Mouse (Mus musculus) adrenal gland, postnatal 25 days (tissue): ENCODE results near the gene Dvl1. TPM values are rescaled to one million over a fixed set of nuclear protein-coding genes. Genes with fewer than 3 reads are reported as not detected.

Source experiments
- DNase-seq: peaks from one replicate; pipeline ENCODE4 v3.0.0; 2021; ENCODE audit warnings: mixed read lengths
- total RNA-seq: library from RNA; stranded (reverse); gene quantifications from 2 replicates; pipeline ENCODE4 v1.2.3, GENCODE M21; 2021

Dvl1 gene
- total RNA-seq, 1 experiment from 2014 or later: 63.2 TPM

- DNase-seq: no peak
These were observed 6.9 kb upstream of the Dvl1 start for GRCm38 (mm10) chr4:155840076-155841002.

GRCm38 (mm10) chr4:155841003-155841454, 6.2 kb upstream of the Dvl1 start:
- peak; percentile 66 for DNase-seq

GRCm38 (mm10) chr4:155841651-155842270, 5.4 kb upstream of the Dvl1 start:
- no peak for DNase-seq

- DNase-seq: no peak
These were observed 4.0 kb upstream of the Dvl1 start for GRCm38 (mm10) chr4:155843231-155843630.

- peak; percentile 41 for DNase-seq
These were observed 570 bp downstream of the Dvl1 start for GRCm38 (mm10) chr4:155847591-155848352.

GRCm38 (mm10) chr4:155848434-155849095, 1.4 kb downstream of the Dvl1 start:
- DNase-seq: no peak

GRCm38 (mm10) chr4:155849391-155849790, 2.2 kb downstream of the Dvl1 start:
- DNase-seq: no peak

GRCm38 (mm10) chr4:155849792-155850451, 2.7 kb downstream of the Dvl1 start:
- no peak for DNase-seq

- DNase-seq: no peak
These were observed 4.2 kb downstream of the Dvl1 start for GRCm38 (mm10) chr4:155851368-155851767.

- DNase-seq: no peak
These were observed 4.8 kb downstream of the Dvl1 start for GRCm38 (mm10) chr4:155851951-155852411.

GRCm38 (mm10) chr4:155853421-155853820, 6.2 kb downstream of the Dvl1 start:
- DNase-seq: no peak

GRCm38 (mm10) chr4:155854991-155855390, 7.8 kb downstream of the Dvl1 start:
- DNase-seq: no peak

- DNase-seq: no peak
These were observed 8.9 kb downstream of the Dvl1 start for GRCm38 (mm10) chr4:155856071-155856470.

GRCm38 (mm10) chr4:155856881-155857280, 9.7 kb downstream of the Dvl1 start:
- DNase-seq: no peak

- DNase-seq: peak; percentile 58
These were observed 12.1 kb downstream of the Dvl1 start for GRCm38 (mm10) chr4:155859318-155859717.

GRCm38 (mm10) chr4:155861787-155862186, 14.6 kb downstream of the Dvl1 start:
- DNase-seq: no peak

GRCm38 (mm10) chr4:155863001-155863400, 15.8 kb downstream of the Dvl1 start, which contains the start of gene Tas1r3:
Gene Tas1r3, minus strand, starts transcription at chr4:155863362.
- no peak for DNase-seq

GRCm38 (mm10) chr4:155868614-155869298, 21.6 kb downstream of the Dvl1 start:
- DNase-seq: no peak

GRCm38 (mm10) chr4:155869317-155870033, 22.3 kb downstream of the Dvl1 start, which contains the start of the genes Cptp and Ints11:
Gene Cptp, minus strand, starts transcription at chr4:155869440.
Gene Ints11, plus strand, starts transcription at chr4:155869546.
- DNase-seq: peak; percentile 98

- no peak for DNase-seq
These were observed 24.2 kb downstream of the Dvl1 start for GRCm38 (mm10) chr4:155871404-155871803.
